Mouse (Mus musculus) erythroblast, embryonic 14.5 days (primary cell): ENCODE results near the gene Tas1r3. TPM values are rescaled to one million over a fixed set of nuclear protein-coding genes. Genes with fewer than 3 reads are reported as not detected.

Source experiments
- H3K27me3 ChIP-seq: 2 replicates; pipeline ENCODE4 v1.6.1; 2012; ENCODE audit warnings: inconsistent platforms; ENCODE audit not compliant: control insufficient read depth
- H3K36me3 ChIP-seq: 2 replicates; pipeline ENCODE4 v1.6.1; 2012; ENCODE audit warnings: mild to moderate bottlenecking, inconsistent platforms; ENCODE audit not compliant: control insufficient read depth
- H3K4me1 ChIP-seq: 2 replicates; pipeline ENCODE4 v1.6.1; 2012; ENCODE audit warnings: inconsistent platforms; ENCODE audit not compliant: control insufficient read depth
- H3K4me3 ChIP-seq: replicated peaks from 2 replicates; pipeline ENCODE3; 2012; ENCODE audit warnings: moderate library complexity, mild to moderate bottlenecking, inconsistent platforms
- H3K9me3 ChIP-seq: 2 replicates; pipeline ENCODE4 v1.6.1; 2012; ENCODE audit warnings: low read length, inconsistent platforms, mixed read lengths; ENCODE audit not compliant: control insufficient read depth
- GATA1 ChIP-seq: IDR thresholded peaks from 2 replicates; pipeline ENCODE4 v1.6.1; 2012; ENCODE audit warnings: low read length, inconsistent platforms, mixed read lengths
- TAL1 ChIP-seq: IDR thresholded peaks from 3 replicates; pipeline ENCODE4 v1.6.1; 2012; ENCODE audit warnings: low read length, inconsistent platforms, mixed read lengths
- polyA plus RNA-seq: library from polyadenylated mRNA; stranded (reverse); fragments of >175 nt; gene quantifications from 2 replicates; pipeline ENCODE4 v1.2.3, GENCODE M21; 2012

The Tas1r3 gene
- polyA plus RNA-seq, 1 experiment = not detected

DNA sequence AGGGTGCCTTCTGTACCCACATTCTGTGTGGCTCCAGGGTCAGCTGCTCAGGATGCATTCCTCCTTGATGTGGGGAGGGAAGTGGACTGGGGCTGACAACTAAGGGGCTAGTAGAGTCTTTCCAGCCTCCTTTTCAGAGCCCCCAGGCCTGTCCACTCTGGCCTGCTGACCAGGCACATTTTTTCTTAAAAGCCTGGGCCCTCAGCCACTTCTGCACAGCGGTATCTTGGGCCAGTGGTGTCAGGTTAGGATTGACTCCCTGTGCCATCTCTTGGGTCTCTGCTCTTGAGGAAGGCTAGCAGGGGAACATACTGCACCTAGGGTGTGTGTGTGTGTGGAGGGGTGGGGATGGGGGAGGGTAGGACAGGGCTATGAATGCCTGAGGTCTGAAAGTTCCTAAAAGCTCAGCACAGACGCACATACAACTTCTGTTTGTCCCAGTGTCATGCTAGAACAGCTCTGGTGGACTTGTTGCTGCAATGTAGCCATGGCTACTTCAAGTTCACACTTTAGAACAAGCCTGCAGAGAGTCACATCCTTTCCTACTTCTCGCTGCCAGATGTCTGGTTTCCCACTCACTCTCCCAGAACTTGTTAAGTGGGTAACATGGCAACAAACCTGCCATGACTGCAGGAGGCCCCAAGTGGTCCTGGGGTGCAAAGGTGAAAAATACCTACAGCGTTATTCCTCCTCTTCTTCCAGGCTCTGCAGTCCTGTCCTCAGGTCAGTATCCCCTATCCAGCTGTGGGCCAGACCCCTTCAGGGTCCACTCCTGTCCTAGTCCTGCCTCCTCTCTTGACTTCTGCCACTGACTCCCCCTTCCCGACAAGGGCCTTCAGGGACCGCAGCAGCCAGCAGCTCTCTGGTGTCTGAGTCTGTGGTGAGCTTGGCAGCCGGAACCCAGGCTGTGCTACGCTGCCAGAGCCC is 22.8 kb downstream of the Tas1r3 start:
- Histone ChIP-seq H3K27me3 (peaks cover 57% of the 10 kb centered on the region), H3K36me3 (no peaks in the 10 kb centered on the region), H3K4me3 (peak overlapping the region; percentile 65), H3K9me3 (no peaks in the 10 kb centered on the region; the same call in 1 of the 2 replicates), H3K4me1 (peaks cover 27% of the 10 kb centered on the region)
- TF ChIP-seq GATA1 = no peak
- no peak for TF ChIP-seq TAL1

DNA sequence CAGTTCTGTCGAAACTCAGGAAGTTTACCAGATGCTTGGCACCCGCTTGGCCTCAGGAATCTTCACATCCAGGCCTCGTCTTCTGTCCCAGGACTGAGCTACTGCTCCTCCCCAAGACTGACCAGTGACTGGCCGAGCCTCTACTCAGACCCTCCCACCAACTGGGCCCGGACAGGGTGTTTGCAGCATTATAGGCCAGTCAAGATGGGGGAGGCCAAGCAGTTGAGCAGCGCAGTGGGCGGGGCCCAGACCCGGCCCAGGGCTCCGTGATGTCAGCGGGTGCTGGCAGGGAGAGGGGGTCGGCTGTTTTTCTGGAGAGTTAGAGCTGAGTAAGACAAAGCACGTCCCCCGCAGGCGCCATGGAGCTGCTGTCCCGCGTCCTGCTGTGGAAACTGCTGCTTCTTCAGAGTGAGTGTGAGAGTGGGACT is 23.7 kb downstream of the Tas1r3 start, which contains the start of gene Mxra8:
Mxra8 (plus strand) TSS at position 198 of the 428 bp plus-strand sequence.
- peak within 1 kb of the TSS; percentile 65 for H3K4me3 ChIP-seq
- TF ChIP-seq TAL1 (no peak), GATA1 (no peak)
- no peaks in the 10 kb centered on the region for H3K36me3 ChIP-seq
- peaks cover 27% of the 10 kb centered on the region for H3K4me1 ChIP-seq
- no peaks in the 10 kb centered on the region; the same call in 1 of the 2 replicates for H3K9me3 ChIP-seq
- H3K27me3 ChIP-seq = peaks cover 57% of the 10 kb centered on the region

DNA sequence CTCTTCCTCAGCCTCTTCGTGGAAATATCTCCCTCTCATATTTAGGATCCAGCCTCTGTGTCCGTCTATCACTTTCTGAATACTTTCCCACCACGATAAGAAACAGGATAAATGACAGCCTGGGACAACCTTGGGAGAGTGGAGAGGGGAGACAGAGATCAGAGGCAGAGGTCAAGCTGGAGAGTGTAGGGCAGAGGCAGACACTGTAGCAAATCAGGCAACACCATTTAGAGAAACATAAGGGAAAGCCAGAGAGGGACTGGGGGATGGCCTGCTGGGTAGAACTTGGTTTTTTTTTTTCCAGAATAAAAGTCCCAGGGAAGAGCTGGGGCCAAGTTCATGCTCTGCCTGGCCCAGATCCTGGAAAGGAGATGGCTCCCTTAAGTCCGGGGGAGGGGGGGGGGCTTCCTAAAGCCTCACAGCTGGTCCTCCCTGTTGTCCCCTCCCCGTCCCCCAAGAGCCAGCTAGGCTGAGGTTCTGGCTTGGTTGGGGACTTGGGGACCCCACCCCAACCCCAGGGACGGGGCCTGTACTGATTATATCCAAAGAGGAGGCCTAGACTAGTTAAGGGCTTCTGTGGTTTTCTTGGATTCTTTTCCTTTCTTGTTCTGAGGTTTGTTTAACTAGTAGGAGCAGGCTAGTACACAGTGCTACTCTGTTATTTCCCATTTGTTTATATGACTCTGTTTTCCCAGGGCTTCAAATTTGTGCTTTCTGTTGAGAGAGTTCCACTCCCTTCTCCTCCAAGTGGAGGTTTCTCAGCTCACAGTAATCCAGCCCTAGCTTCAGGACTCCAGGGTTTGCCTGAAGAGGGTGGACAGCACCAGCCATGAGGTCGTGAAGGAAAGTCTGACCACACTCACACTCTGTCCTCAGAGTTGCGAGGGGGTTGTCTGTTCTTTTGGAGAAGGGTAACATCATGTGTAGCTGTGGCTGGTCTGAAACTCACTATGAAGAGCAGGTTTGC is 24.7 kb downstream of the Tas1r3 start:
- TF ChIP-seq TAL1 (no peak), GATA1 (no peak)
- Histone ChIP-seq H3K27me3 (peaks cover 53% of the 10 kb centered on the region), H3K36me3 (peaks cover 7% of the 10 kb centered on the region), H3K4me3 (no peak overlapping the region), H3K4me1 (peaks cover 35% of the 10 kb centered on the region), H3K9me3 (no peaks in the 10 kb centered on the region; the same call in 1 of the 2 replicates)

DNA sequence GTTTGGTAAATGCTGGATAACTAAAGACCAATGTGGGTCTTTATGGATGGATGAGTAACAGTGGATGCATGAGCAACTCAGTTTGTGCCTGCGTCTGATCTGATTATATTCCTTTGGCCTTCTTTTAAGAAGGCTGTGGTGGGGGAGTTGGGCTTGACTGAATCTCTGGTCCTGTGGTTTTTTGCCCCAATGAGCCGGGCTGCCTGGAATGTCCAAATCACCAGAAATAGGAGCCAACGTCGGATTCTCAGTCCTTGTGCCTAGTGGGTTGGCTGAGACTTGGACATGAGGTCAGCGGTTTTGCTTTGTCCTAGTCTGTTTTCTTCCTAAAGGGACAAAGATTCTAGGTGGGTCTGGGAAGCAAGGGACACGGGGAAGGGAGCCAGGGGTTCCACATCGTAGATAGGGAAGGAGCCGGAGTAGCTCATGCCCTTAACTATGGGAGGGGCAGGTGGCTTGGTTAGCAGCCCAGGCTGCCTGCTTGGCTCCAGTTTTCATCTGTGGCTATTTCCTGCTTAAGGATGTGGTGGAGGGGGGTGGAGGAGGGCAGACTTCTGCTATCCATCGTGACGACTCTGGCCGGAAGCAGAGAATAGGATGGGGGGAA is 25.7 kb downstream of the Tas1r3 start:
- Histone ChIP-seq H3K4me1 (peaks cover 45% of the 10 kb centered on the region), H3K36me3 (peaks cover 16% of the 10 kb centered on the region), H3K9me3 (no peaks in the 10 kb centered on the region; the same call in 1 of the 2 replicates), H3K4me3 (no peak overlapping the region), H3K27me3 (peaks cover 43% of the 10 kb centered on the region)
- TF ChIP-seq GATA1 (no peak), TAL1 (no peak)

DNA sequence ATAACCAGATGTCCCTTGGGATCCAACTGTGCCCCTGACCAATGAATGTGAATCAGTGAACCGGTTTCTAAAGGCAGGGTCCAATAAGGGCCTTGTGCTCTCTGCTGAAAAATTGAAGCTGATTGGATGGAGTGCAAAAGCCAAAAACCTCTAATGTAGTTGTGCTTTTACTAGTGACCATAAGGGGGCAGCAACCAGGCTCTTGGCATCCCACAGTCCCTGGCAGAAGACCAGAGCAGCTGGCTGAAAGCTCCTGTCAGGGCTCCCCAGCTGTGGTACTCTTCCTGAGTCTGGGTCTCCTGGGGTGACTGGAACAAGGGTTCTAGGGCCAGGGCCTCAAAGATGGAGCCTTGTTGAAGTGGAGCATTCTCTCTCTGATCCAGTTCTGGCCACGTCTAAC is 29.3 kb downstream of the Tas1r3 start:
- Histone ChIP-seq H3K27me3 (peaks cover 8% of the 10 kb centered on the region), H3K4me1 (peaks cover 37% of the 10 kb centered on the region), H3K36me3 (peaks cover 30% of the 10 kb centered on the region), H3K4me3 (no peak overlapping the region), H3K9me3 (no peaks in the 10 kb centered on the region)
- TF ChIP-seq GATA1 (no peak), TAL1 (no peak)

DNA sequence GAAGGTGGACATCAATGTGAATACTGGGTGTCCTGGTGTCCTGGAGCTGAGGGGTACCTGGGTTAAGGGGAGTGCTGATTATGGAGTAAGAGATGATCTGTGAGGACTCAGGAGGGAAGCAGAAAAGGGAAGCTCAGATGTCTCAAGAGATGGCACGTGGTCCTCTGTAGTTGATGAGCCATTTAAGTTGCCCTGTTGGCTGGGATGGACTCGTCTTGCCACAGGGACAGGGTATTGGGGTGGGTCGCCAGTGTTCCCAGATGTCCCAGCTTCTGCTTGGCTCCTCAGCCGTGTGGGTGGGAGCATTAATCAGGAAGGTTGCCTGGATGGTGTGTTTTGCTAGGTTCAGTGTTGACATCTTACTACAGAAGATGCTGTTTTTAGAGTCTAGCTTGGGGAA is 29.9 kb downstream of the Tas1r3 start:
- Histone ChIP-seq H3K4me3 (peak overlapping the region; percentile 65), H3K27me3 (peaks cover 6% of the 10 kb centered on the region), H3K9me3 (no peaks in the 10 kb centered on the region), H3K4me1 (peaks cover 37% of the 10 kb centered on the region), H3K36me3 (peaks cover 34% of the 10 kb centered on the region)
- TF ChIP-seq TAL1 (no peak), GATA1 (no peak)

DNA sequence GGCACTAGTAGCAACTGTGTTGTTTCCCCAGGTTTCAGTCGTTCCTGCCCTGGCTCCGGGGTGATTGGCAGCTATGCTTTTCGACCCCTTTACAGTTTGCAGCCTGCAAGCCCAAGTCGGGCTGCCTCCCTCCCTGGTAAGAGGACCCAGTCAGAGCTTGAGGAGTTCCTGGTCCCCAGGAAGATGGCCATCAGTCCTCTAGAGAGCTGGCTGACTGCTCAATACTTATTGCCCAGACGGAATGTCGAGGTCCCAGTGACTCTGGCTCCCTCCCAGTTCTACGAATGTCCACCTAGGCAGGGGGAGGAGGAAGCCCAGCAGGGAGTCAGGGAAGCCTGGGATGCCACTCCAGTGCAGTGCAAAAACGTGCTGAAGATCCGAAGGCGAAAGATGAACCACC is 30.8 kb downstream of the Tas1r3 start:
- Histone ChIP-seq H3K27me3 (no peaks in the 10 kb centered on the region), H3K4me3 (peak overlapping the region; percentile 65), H3K4me1 (peaks cover 37% of the 10 kb centered on the region), H3K36me3 (peaks cover 41% of the 10 kb centered on the region), H3K9me3 (no peaks in the 10 kb centered on the region)
- TF ChIP-seq TAL1 (no peak), GATA1 (no peak)

DNA sequence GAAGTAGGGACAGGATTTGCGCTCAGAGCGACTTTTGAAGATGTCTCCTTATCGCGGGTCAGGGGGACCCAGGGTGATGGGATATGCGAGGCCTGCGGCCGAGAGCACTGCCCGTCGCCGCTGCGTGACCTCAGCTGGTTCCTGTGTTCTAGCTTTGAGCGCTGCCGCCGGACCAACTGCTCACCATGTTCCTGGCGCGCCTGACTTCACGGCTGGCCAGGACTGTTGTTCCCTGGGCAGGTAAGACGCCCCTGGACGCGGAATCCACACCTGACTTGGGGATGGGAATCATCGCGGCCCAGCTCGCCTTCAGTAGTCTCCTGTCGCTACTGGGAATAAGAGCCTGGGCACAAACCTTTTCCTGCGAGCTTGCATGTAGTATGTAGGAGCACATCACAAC is 31.3 kb downstream of the Tas1r3 start:
- Histone ChIP-seq H3K27me3 (no peaks in the 10 kb centered on the region), H3K4me3 (peak overlapping the region; percentile 65), H3K36me3 (peaks cover 46% of the 10 kb centered on the region), H3K4me1 (peaks cover 37% of the 10 kb centered on the region), H3K9me3 (no peaks in the 10 kb centered on the region)
- TF ChIP-seq GATA1 (no peak), TAL1 (no peak)
